Mouse (Mus musculus) spleen, adult 2 months (tissue): Measurements from ENCODE around the gene Slc22a23. TPM values are rescaled to one million over a fixed set of nuclear protein-coding genes. Genes with fewer than 3 reads are reported as not detected.

Experiments
- DNase-seq, 2 experiments: peaks; one replicate each; pipeline versions ENCODE4 v3.0.0 to v3.0.0-alpha.2; 2012 to 2021; ENCODE audit warnings: low spot score in 2 of 2, low read depth in 1 of 2
- H3K27ac ChIP-seq: fragments of 200-500 bp; 2 replicates; pipeline ENCODE4 v1.5.1; 2012; ENCODE audit warnings: low read length, inconsistent platforms; ENCODE audit not compliant: insufficient read depth
- H3K27me3 ChIP-seq: fragments of 200-500 bp; 2 replicates; pipeline ENCODE4 v1.6.1; 2012; ENCODE audit warnings: mild to moderate bottlenecking, moderate library complexity, low read length, inconsistent platforms; ENCODE audit not compliant: control insufficient read depth, insufficient read depth
- H3K36me3 ChIP-seq: fragments of 200-500 bp; 2 replicates; pipeline ENCODE4 v1.6.1; 2012; ENCODE audit warnings: mild to moderate bottlenecking, low read length, inconsistent platforms; ENCODE audit not compliant: control insufficient read depth, insufficient read depth
- H3K4me1 ChIP-seq: fragments of 200-500 bp; 2 replicates; pipeline ENCODE4 v1.6.1; 2011; ENCODE audit warnings: inconsistent platforms; ENCODE audit not compliant: control insufficient read depth, insufficient read depth, insufficient read length
- H3K4me3 ChIP-seq: fragments of 200-500 bp; 2 replicates; pipeline ENCODE4 v1.5.1; 2011; ENCODE audit warnings: mild to moderate bottlenecking, inconsistent platforms; ENCODE audit not compliant: insufficient read depth, insufficient read length; ENCODE audit errors: extremely low read depth
- CTCF ChIP-seq: fragments of 200-500 bp; IDR thresholded peaks from 2 replicates; pipeline ENCODE4 v1.5.1; 2011; ENCODE audit warnings: mild to moderate bottlenecking, inconsistent platforms; ENCODE audit not compliant: insufficient read depth, insufficient read length, insufficient replicate concordance; ENCODE audit errors: extremely low read depth
- POLR2A ChIP-seq: fragments of 200-500 bp; IDR thresholded peaks from 2 replicates; pipeline ENCODE4 v1.6.1; 2011; ENCODE audit warnings: low read depth, low read length, inconsistent platforms
- WGBS: fragments of 180-500 bp; shearing (Covaris S2); methylation state at CpG from one replicate; pipeline ENCODE4 v1.1.7; 2018; 5-methylcytosine and 5-hydroxymethylcytosine counted together
- polyA plus RNA-seq: library from polyadenylated mRNA; depleted of rRNA; stranded (reverse); fragments of >200 nt; gene quantifications from 2 replicates; pipeline ENCODE4 v1.2.3, GENCODE M21; 2012

Slc22a23 gene
- polyA plus RNA-seq, 1 experiment: 10.0 TPM

DNA sequence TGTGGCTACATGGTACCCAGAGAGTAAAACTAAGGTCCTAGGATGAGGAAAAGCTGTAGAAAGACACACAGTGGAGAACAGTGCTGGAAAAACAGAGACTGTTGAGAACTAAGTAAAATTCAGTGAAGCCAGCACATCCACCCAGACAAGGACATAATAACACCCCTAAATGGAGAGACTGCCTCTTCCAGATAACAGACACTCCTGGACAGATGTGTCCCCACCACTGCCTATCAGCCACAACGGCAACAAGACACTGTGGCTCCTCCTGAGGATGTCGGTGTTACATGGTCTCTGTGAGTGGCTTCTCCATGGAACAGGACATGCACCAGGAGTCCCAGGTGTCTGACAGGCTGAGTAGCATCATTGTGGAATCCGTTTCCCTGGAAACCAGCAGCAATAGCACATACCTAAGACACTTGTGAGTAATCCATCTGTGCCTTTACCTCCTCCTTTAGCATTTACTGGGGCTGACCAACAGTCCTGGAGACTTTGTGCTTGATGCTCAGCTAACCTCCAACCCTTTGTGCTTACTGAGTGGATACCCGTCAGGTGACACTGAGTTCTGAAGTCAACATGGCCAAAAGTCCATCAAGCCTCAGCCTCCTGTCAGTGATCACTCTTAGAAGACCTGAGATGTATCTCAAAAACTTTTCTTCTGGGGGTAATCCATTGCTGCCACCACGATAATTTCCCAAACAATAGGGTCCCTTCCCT lies 73.9 kb downstream of the Slc22a23 start:
- Histone ChIP-seq H3K4me1 (no peaks in the 10 kb centered on the region), H3K27me3 (no peaks in the 10 kb centered on the region), H3K27ac (no peak overlapping the region), H3K4me3 (no peak overlapping the region), H3K36me3 (no peaks in the 10 kb centered on the region)
- 81% methylated on average over 5 of the region's 5 CpGs for WGBS
- TF ChIP-seq POLR2A (no peak), CTCF (no peak)
- DNase-seq: no peak

DNA sequence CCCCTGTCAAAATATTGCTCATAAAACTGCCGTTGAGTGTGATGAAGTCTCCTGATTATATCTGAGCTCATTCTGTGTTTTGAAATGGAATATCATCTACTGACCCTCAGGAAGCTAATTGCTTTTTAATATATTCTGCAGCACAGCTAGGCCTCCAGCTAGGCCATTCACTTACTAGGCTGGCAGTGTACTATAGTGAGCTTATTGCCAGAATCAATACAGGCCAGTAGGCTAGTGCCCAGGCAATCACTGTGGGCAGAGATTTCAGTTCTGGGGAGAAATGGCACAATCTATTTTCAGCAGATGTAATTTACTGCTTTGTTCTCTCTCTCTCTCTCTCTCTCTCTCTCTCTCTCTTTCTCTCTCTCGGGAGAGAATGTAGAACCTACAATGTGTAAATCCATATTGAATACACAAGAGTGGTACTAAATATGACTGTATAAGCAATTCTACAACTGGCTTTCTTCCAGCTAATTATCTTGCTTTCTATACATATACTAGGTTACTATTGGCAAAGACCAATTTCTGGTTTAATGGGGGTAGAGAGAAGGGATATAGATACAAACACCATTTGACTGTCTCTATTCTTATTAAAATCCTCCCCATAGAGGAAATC lies 75.5 kb downstream of the Slc22a23 start:
- DNase-seq: no peak
- TF ChIP-seq POLR2A: no peak
- no peak for TF ChIP-seq CTCF
- no peaks in the 10 kb centered on the region for H3K4me1 ChIP-seq
- no peak overlapping the region for H3K4me3 ChIP-seq
- H3K27me3 ChIP-seq: no peaks in the 10 kb centered on the region
- no peaks in the 10 kb centered on the region for H3K36me3 ChIP-seq
- no peak overlapping the region for H3K27ac ChIP-seq
- 84% methylated on average over 2 of the region's 2 CpGs for WGBS

DNA sequence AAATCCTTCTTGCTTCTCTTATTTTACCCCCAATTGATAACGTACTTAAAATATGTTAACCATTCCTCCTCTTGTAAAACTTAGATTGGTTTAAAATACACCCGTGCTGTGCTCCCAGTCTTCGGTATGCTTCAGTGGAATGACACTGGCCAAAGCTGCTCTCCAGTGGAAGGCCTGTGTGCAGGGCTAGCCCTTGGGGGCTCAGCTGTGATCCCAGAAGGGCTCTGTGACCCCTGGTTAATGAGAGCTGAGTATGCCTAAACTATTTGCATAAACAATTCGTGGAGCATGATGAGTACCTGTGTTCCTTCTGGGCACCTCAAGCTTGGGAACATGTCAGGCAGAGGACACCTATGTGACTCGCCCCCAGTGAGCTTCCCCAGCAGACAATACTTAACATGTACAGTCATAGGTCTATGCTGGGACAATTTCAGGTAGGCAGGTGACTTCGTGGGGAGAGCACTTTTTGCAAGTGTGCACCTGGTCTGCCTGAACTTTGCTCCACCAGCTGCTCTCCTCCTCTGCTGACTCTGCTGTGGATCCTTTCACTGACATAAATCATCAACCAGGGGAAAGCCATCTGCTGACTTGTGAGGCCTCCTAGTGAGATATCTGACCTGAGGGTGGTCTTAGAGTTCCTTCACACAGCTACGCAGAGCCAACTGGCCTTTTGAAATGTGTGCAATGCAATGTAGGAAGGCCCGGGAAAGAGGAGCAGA lies 77.9 kb downstream of the Slc22a23 start:
- H3K27ac ChIP-seq: no peak overlapping the region
- TF ChIP-seq POLR2A (no peak), CTCF (no peak)
- no peaks in the 10 kb centered on the region for H3K4me1 ChIP-seq

DNA sequence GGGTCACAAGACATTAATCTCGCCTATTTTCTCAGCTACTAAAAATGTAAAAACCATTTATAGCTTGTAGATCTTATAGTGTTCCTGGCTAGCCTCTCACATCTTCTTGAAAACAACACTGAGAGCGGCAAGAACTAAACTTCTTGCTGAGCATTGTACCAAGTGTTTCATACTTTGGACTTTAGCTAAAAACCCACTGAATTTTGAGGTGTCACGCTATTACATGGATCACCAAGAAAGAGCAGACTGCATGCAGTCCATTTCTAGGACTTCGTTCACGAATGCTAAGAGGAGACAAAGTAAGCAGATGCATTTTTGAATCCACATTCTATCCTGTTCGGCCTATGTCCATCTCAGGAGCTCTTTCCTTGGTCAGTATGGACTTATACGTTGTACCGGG lies 78.9 kb downstream of the Slc22a23 start:
- no peak overlapping the region for H3K4me3 ChIP-seq
- 93% methylated on average over 8 of the region's 8 CpGs for WGBS
- no peaks in the 10 kb centered on the region for H3K27me3 ChIP-seq
- no peaks in the 10 kb centered on the region for H3K4me1 ChIP-seq
- TF ChIP-seq POLR2A (no peak), CTCF (no peak)
- no peak overlapping the region for H3K27ac ChIP-seq
- no peaks in the 10 kb centered on the region for H3K36me3 ChIP-seq
- no peak for DNase-seq

More for the DNA sequence above, 77.9 kb downstream of the Slc22a23 start:
- no peaks in the 10 kb centered on the region for H3K36me3 ChIP-seq
- 89% methylated on average over 8 of the region's 8 CpGs for WGBS
- no peaks in the 10 kb centered on the region for H3K27me3 ChIP-seq
- DNase-seq: no peak
- no peak overlapping the region for H3K4me3 ChIP-seq

DNA sequence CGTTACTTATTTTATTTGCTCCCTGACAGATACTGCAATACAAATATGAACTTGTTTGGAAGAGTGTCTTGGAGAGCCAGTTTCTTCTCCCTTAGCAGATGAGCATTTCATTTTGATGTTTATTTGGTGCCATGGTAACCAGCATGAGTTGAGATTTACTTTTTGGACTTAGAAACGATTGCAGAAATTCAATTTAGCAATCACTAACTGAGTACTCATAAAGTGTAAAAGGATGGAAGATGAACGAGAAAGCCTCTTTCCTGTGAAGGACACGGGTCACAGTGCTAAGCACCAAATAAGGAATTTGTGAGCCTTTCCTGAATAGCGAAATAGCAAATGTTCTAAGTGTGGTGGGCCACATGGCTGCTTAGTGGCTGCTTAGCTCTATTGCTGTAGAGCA lies 79.4 kb downstream of the Slc22a23 start:
- no peak for DNase-seq
- no peak for TF ChIP-seq POLR2A
- no peak for TF ChIP-seq CTCF
- H3K27ac ChIP-seq: no peak overlapping the region
- H3K27me3 ChIP-seq: no peaks in the 10 kb centered on the region
- no peaks in the 10 kb centered on the region for H3K4me1 ChIP-seq
- no peak overlapping the region for H3K4me3 ChIP-seq
- H3K36me3 ChIP-seq: no peaks in the 10 kb centered on the region
- WGBS: 71% methylated on average over 5 of the region's 5 CpGs

DNA sequence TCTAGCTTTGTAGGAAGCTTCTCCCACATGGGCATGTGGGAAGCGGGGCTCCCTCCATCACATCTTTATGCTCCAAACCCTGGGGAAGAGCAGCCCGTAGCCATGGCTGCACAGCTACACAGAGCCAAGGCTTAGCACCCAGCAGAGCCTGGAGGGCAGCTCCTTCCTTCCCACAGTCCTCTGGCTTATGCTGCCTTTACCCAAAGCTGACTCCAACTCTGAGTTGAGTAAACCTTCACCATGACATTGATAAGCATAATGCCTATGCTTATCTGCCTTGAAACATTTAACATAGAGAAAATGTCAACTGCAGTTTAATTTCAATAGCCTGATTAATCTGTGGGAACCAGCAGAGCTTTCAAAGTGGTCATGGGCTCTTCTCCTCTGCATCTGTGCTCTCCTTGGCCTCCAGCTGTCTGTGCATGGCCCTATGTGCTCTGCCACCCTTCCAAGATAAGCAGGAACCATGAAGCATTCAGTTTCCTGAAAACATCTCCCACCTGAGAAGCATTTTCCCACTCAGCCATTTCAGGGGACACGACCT lies 79.9 kb downstream of the Slc22a23 start:
- TF ChIP-seq POLR2A (no peak), CTCF (no peak)
- no peak for DNase-seq
- Histone ChIP-seq H3K36me3 (no peaks in the 10 kb centered on the region), H3K27me3 (no peaks in the 10 kb centered on the region), H3K4me1 (no peaks in the 10 kb centered on the region), H3K4me3 (no peak overlapping the region), H3K27ac (no peak overlapping the region)
- WGBS: 81% methylated on average over 3 of the region's 3 CpGs
